Mouse (Mus musculus): ENCODE data around the gene Etfrf1. TPM values are rescaled to one million over a fixed set of nuclear protein-coding genes. Genes with fewer than 3 reads are reported as not detected.

Etfrf1 gene
- total and polyA plus RNA-seq, 3 experiments = 11.0 to 13.1 TPM; not detected in 1

- no peaks in the 10 kb centered on the region for H3K9me3 ChIP-seq (replicated peaks; ENCODE audit: insufficient read depth, low read length)
- H3K4me3 ChIP-seq (ENCODE audit: control insufficient read depth in 1 of 2, insufficient read depth in 1 of 2, low read depth in 2 of 2, low read length in 2 of 2) = no peak overlapping the region
- H3K9ac ChIP-seq (ENCODE audit: control insufficient read depth, low read depth, low read length, poor library complexity, severe bottlenecking) = no peak overlapping the region
- no peak for DNase-seq (ENCODE audit: low read depth, low spot score)
- H3K4me1 ChIP-seq (ENCODE audit: control insufficient read depth in 1 of 2, insufficient read depth in 2 of 2, low read length in 2 of 2) = no peaks in the 10 kb centered on the region
- H3K36me3 ChIP-seq (ENCODE audit: control insufficient read depth in 1 of 2, insufficient read depth in 2 of 2, low read length in 2 of 2) = peaks cover 0 to 11% of the 10 kb centered on the region in 2 experiments; a peak in 3 of 4 replicates
- no peaks in the 10 kb centered on the region for H3K27me3 ChIP-seq (ENCODE audit: control insufficient read depth in 1 of 2, insufficient read depth in 2 of 2, low read length in 2 of 2)
- no peaks in the 10 kb centered on the region for H3K79me2 ChIP-seq (ENCODE audit: control insufficient read depth, insufficient read depth, low read length, poor library complexity)
- TF ChIP-seq ZNF384 (IDR thresholded peaks at IDR 0.05; ENCODE audit: low read depth, low read length) (no peak), E2F4 (IDR thresholded peaks at IDR 0.05; ENCODE audit: borderline replicate concordance, low read depth, low read length) (no peak), UBTF (IDR thresholded peaks at IDR 0.05; ENCODE audit: borderline replicate concordance, insufficient read depth, low read depth, low read length) (no peak), POLR2A (IDR thresholded peaks at IDR 0.05; ENCODE audit: control insufficient read depth in 1 of 2, insufficient read depth in 1 of 2, low read depth in 1 of 2, low read length in 2 of 2, poor library complexity in 1 of 2) (no peak), GATA1 (IDR thresholded peaks at IDR 0.05; ENCODE audit: low read depth, low read length) (no peak), POLR2AphosphoS5 (IDR thresholded peaks at IDR 0.05; ENCODE audit: borderline replicate concordance, low read depth, low read length) (no peak), EP300 (IDR thresholded peaks at IDR 0.05; ENCODE audit: low read depth in 1 of 2, low read length in 2 of 2) (no peak), TBP (IDR thresholded peaks at IDR 0.05; ENCODE audit: low read depth, low read length) (no peak), NRF1 (IDR thresholded peaks at IDR 0.05; ENCODE audit: insufficient read depth, low read depth, low read length, poor library complexity, severe bottlenecking) (no peak), MYC (IDR thresholded peaks at IDR 0.05; ENCODE audit: low read depth, low read length) (no peak), RCOR1 (IDR thresholded peaks at IDR 0.05; ENCODE audit: low read depth, low read length) (no peak), MAX (IDR thresholded peaks at IDR 0.05; ENCODE audit: low read length) (no peak), SMC3 (IDR thresholded peaks at IDR 0.05; ENCODE audit: low read depth, low read length) (no peak), KAT2A (conservative IDR thresholded peaks at IDR 0.05; ENCODE audit: low read depth, low read length) (no peak), MXI1 (IDR thresholded peaks at IDR 0.05; ENCODE audit: low read depth, low read length) (no peak), USF2 (IDR thresholded peaks at IDR 0.05; ENCODE audit: borderline replicate concordance in 1 of 2, insufficient read depth in 1 of 2, low read depth in 1 of 2, low read length in 2 of 2) (no peak), TCF12 (IDR thresholded peaks at IDR 0.05; ENCODE audit: low read depth, low read length) (no peak), CHD2 (IDR thresholded peaks at IDR 0.05; ENCODE audit: low read length) (no peak), RAD21 (IDR thresholded peaks at IDR 0.05; ENCODE audit: low read depth, low read length) (no peak), ZKSCAN1 (IDR thresholded peaks at IDR 0.05; ENCODE audit: low read depth, low read length) (no peak)
- H3K27ac ChIP-seq (ENCODE audit: control insufficient read depth, low read depth, low read length) = no peak overlapping the region
Measured at GRCm38 (mm10) chr6:145224246-145224645, 13.3 kb downstream of the Etfrf1 start.

GRCm38 (mm10) chr6:145226296-145226695 lies 15.4 kb downstream of the Etfrf1 start:
- DNase-seq (ENCODE audit: low read depth, low spot score) = no peak
- Histone ChIP-seq H3K4me3 (ENCODE audit: control insufficient read depth in 1 of 2, insufficient read depth in 1 of 2, low read depth in 2 of 2, low read length in 2 of 2) (no peak overlapping the region), H3K9me3 (replicated peaks; ENCODE audit: insufficient read depth, low read length) (no peaks in the 10 kb centered on the region), H3K79me2 (ENCODE audit: control insufficient read depth, insufficient read depth, low read length, poor library complexity) (no peaks in the 10 kb centered on the region), H3K4me1 (ENCODE audit: control insufficient read depth in 1 of 2, insufficient read depth in 2 of 2, low read length in 2 of 2) (no peaks in the 10 kb centered on the region), H3K27me3 (ENCODE audit: control insufficient read depth in 1 of 2, insufficient read depth in 2 of 2, low read length in 2 of 2) (no peaks in the 10 kb centered on the region), H3K27ac (ENCODE audit: control insufficient read depth, low read depth, low read length) (no peak overlapping the region), H3K36me3 (ENCODE audit: control insufficient read depth in 1 of 2, insufficient read depth in 2 of 2, low read length in 2 of 2) (peaks cover 0 to 23% of the 10 kb centered on the region in 2 experiments; a peak in 3 of 4 replicates), H3K9ac (ENCODE audit: control insufficient read depth, low read depth, low read length, poor library complexity, severe bottlenecking) (no peak overlapping the region)
- TF ChIP-seq POLR2AphosphoS2 (IDR thresholded peaks at IDR 0.05; ENCODE audit: low read length) (no peak), RAD21 (IDR thresholded peaks at IDR 0.05; ENCODE audit: low read depth, low read length) (no peak), POLR2AphosphoS5 (IDR thresholded peaks at IDR 0.05; ENCODE audit: borderline replicate concordance, low read depth, low read length) (no peak), TAL1 (IDR thresholded peaks at IDR 0.05; ENCODE audit: low read length) (no peak), BHLHE40 (IDR thresholded peaks at IDR 0.05; ENCODE audit: borderline replicate concordance, low read depth, low read length) (no peak), MAZ (IDR thresholded peaks at IDR 0.05; ENCODE audit: low read depth, low read length) (no peak), EP300 (IDR thresholded peaks at IDR 0.05; ENCODE audit: low read depth in 1 of 2, low read length in 2 of 2) (no peak), CHD2 (IDR thresholded peaks at IDR 0.05; ENCODE audit: low read length) (no peak), TBP (IDR thresholded peaks at IDR 0.05; ENCODE audit: low read depth, low read length) (no peak), RCOR1 (IDR thresholded peaks at IDR 0.05; ENCODE audit: low read depth, low read length) (no peak), UBTF (IDR thresholded peaks at IDR 0.05; ENCODE audit: borderline replicate concordance, insufficient read depth, low read depth, low read length) (no peak)

Data from MEL (cell line).